Mouse (Mus musculus) ZHBTc4 (cell line): ENCODE data around the gene Uckl1.

Experiments used
- DNase-seq: peaks from one replicate; pipeline ENCODE4 v3.0.0-alpha.2; 2011; ENCODE audit warnings: low read depth, low spot score

Gene Uckl1

DNA sequence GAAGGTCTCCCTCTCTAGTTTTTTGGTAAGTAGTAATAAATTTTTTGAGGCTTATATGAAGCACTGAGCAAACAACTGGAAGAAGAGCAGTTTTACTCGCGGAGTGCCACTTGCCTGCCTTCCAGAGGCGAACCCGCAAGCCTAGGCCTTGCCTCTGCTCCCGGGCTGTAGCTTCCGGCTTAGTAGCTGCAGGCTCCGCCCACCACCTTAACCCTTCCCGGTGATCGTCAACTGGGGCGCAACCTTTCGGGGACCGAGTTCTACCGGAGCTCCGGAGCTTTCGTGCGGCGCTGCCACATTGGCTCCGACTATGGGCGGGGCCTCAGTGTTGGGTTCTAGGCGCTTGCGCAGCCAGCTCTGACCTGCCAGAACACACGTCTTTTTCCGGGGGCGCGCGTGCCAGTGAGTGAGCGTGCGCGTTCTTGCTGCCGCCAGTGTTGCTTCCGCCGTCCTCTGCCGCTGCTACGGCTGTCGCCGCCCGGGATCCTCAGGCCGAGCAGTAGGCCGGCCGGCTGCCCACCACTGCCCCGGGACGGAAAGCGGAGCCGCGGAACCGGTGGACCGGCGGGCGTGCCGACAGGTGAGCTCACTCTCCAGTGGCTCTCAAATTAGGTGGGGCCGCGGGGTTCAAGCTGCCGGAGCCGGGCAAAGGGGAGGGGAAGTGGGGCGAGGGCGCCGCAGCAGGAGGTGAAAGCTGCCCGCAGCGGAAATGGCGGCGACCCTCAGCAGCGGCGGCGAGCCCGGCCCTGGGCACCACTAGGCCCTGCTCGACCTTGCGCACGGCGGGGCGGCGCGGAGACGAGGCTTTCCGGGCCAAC lies 64.4 kb downstream of the Uckl1 start, which contains the start of gene Dnajc5:
TSS of gene Dnajc5 (plus strand) at position 368 of the 818 bp plus-strand sequence.
- DNase-seq, result peak; percentile 97

- no peak for DNase-seq
Observed at GRCm38 (mm10) chr2:181519201-181519600, 65.5 kb downstream of the Uckl1 start.
